Mouse (Mus musculus): ENCODE measurements around the gene Sidt1. TPM values are rescaled to one million over a fixed set of nuclear protein-coding genes. Genes with fewer than 3 reads are reported as not detected.

Sidt1 gene
- polyA plus RNA-seq (2014; fragmentation: Illumina TruSeq; extraction: RNeasy Lipid Tissue Mini Kit (QIAGEN cat#74804); ENCODE audit: low replicate concordance) = 2.4 TPM

GRCm38 (mm10) chr16:44332861-44333284, at the start of gene Sidt1:
Gene Sidt1 (minus strand): TSS chr16:44333196.

GRCm38 (mm10) chr16:44347071-44347901, 14.3 kb upstream of the Sidt1 start, which contains the start of gene Spice1:
Gene Spice1 (plus strand): TSS chr16:44347121.

Other genes starting within 250 kb of the Sidt1 start
- 73.0 TPM for gene Atp6v1a, start 193.5 kb downstream of the Sidt1 start, polyA plus RNA-seq (2014; fragmentation: Illumina TruSeq; extraction: RNeasy Lipid Tissue Mini Kit (QIAGEN cat#74804); ENCODE audit: low replicate concordance)
- gene Naa50, start 193.4 kb downstream of the Sidt1 start, polyA plus RNA-seq (2014; fragmentation: Illumina TruSeq; extraction: RNeasy Lipid Tissue Mini Kit (QIAGEN cat#74804); ENCODE audit: low replicate concordance) = 143 TPM
- gene Usf3, start 159.9 kb downstream of the Sidt1 start, polyA plus RNA-seq (2014; fragmentation: Illumina TruSeq; extraction: RNeasy Lipid Tissue Mini Kit (QIAGEN cat#74804); ENCODE audit: low replicate concordance) = 18.2 TPM
- 11.1 TPM for gene Spice1, start 13.9 kb upstream of the Sidt1 start, polyA plus RNA-seq (2014; fragmentation: Illumina TruSeq; extraction: RNeasy Lipid Tissue Mini Kit (QIAGEN cat#74804); ENCODE audit: low replicate concordance)
- not detected for gene Cfap44, start 61.6 kb upstream of the Sidt1 start, polyA plus RNA-seq (2014; fragmentation: Illumina TruSeq; extraction: RNeasy Lipid Tissue Mini Kit (QIAGEN cat#74804); ENCODE audit: low replicate concordance)
- 0.48 TPM for gene Boc, start 225.7 kb upstream of the Sidt1 start, polyA plus RNA-seq (2014; fragmentation: Illumina TruSeq; extraction: RNeasy Lipid Tissue Mini Kit (QIAGEN cat#74804); ENCODE audit: low replicate concordance)